ENCODE assay signal across 9 mouse cellular contexts in the genomic region with DNA sequence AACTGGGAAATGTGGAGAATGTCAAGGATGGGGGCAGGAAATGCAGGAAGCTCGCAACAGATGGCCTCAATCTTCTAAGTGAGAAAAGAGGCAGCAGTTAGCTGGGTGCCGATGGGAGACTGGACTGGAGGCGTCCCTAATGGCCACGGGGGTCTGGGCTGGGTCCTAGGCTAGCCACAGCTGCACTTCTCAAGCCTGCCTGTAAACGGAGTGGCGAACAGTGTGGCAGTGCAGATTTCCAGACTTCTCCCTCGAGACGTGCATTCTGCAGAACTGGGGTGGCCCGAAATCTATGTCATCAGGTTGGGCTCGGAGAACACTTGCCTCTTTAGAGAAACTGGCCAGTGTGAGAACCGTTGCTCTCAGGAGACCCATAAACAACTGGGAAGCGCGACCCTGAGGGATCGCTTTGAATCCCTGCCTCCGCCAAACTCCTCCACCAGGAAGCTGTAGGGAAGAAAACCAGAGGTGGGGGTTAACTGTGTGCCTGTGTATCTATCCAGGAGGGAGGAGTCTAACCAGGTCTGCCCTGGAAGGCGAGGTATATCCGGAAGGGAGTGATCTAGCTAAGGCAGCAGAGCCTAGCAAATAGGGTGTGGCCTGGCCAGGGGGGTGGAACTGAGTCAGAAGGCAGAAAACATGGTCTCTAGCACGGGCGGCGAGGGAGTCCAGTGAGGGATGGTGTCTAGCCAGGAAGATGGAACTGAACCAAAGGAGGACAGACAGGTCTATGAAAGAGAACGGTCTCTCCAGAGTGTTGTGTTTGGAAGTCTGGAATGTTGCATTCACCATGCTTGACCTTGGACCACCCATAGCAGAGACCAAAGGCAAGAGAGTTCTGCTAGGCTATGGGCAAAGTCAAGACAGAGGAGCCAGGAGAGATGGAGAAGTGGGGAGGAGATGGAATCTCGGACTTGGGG.
DNase-seq lines count a peak whose midpoint lies in the region; ATAC-seq and TF ChIP-seq lines count a peak whose summit lies in the region.
"Had no signal": no experiment of that assay in that cellular context is flagged by ENCODE, and none has a peak within 500 bp of the region (broad histone marks: within the 10 kb centered on the region; RNA-seq: fewer than 3 reads in every experiment).

No protein-coding gene starts in this region.

- peak overlapping the region; percentile 51 for H3K4me2 ChIP-seq in midbrain, embryonic 14.5 days (ENCODE audit: low read length)

- H3K36me3 ChIP-seq in heart, adult 2 months (ENCODE audit: control insufficient read depth, insufficient read depth, low read length) = no peaks in the 10 kb centered on the region
- no peaks in the 10 kb centered on the region for H3K36me3 ChIP-seq in midbrain, embryonic 14.5 days (ENCODE audit: control insufficient read depth, insufficient read depth, low read length)

- peaks cover 3% of the 10 kb centered on the region; the same call in 1 of the 2 replicates for H3K4me1 ChIP-seq in cerebellum, adult 2 months (ENCODE audit: control insufficient read depth, insufficient read depth, low read length)
- peaks cover 25% of the 10 kb centered on the region for H3K4me1 ChIP-seq in heart, adult 2 months (ENCODE audit: control insufficient read depth, insufficient read depth, low read length)
- H3K4me1 ChIP-seq in midbrain, embryonic 14.5 days (ENCODE audit: control insufficient read depth, insufficient read depth, low read length) = peaks cover 17% of the 10 kb centered on the region

- intact Hi-C loops in heart, adult 2 months (cut with DNase I) = loop anchor here (5.0 kb wide), 1 partner anchor 490 kb away; no protein-coding TSS in a partner anchor

- no peak for TF ChIP-seq EP300 in heart, adult 2 months (IDR thresholded peaks at IDR 0.05; ENCODE audit: insufficient read depth, low read depth, low read length)

- 0 out of 2 replicates have a peak, but pooled peaks have one; percentile 43 for ATAC-seq in midbrain, embryonic 14.5 days (ENCODE audit: low FRiP score, low TSS enrichment)

- H3K27ac ChIP-seq in cerebellum, adult 2 months (ENCODE audit: insufficient read depth, low read length) = no peak overlapping the region
- H3K27ac ChIP-seq in heart, adult 2 months = peak overlapping the region; percentile 80
- no peak overlapping the region for H3K27ac ChIP-seq in midbrain, embryonic 14.5 days (replicated peaks; ENCODE audit: low read depth, low read length)

- WGBS in cerebellum, adult 2 months = 12% methylated on average over 22 of the region's 22 CpGs
- 11% methylated on average over 22 of the region's 22 CpGs for WGBS in heart, adult 2 months
- 5% methylated on average over 22 of the region's 22 CpGs for WGBS in midbrain, embryonic 14.5 days

- H3K4me3 ChIP-seq in cerebellum, adult 2 months (replicated peaks; ENCODE audit: insufficient read depth, low read depth, low read length) = peak overlapping the region; percentile 27
- peak overlapping the region; percentile 9 for H3K4me3 ChIP-seq in heart, adult 2 months
- H3K4me3 ChIP-seq in midbrain, embryonic 14.5 days (replicated peaks; ENCODE audit: low read depth, low read length) = peak overlapping the region; percentile 22

- no peaks in the 10 kb centered on the region for H3K79me2 ChIP-seq in heart, adult 2 months (replicated peaks; ENCODE audit: control insufficient read depth, insufficient read depth, low read length)

- DNase-seq in cerebellum, adult 2 months = peak; percentile 24 to 28
- DNase-seq in cerebellum, adult 9-10 months = no peak
- DNase-seq in embryo, embryonic 11 days = peak; percentile 68
- peak; percentile 75 to 82 for DNase-seq in heart, adult 2 months
- DNase-seq in kidney, adult 11 months = peak; percentile 71
- peak; percentile 67 for DNase-seq in liver
- peak; percentile 49 for DNase-seq in midbrain, embryonic 14.5 days
- DNase-seq in spleen, postnatal 14 days (ENCODE audit: low spot score in 2 of 2) = peak; percentile 40 to 55

- H3K27me3 ChIP-seq in cerebellum, adult 2 months (ENCODE audit: control insufficient read depth, insufficient read depth, low read length) = no peaks in the 10 kb centered on the region
- H3K27me3 ChIP-seq in heart, adult 2 months (ENCODE audit: control insufficient read depth, insufficient read depth, low read length) = no peaks in the 10 kb centered on the region
- peaks cover 6% of the 10 kb centered on the region; the same call in 1 of the 2 replicates for H3K27me3 ChIP-seq in midbrain, embryonic 14.5 days (ENCODE audit: control insufficient read depth, insufficient read depth, low read length)
- H3K27me3 ChIP-seq: CH12.LX had no signal

- H3K9ac ChIP-seq in heart, adult 2 months (ENCODE audit: low read depth, low read length) = peak overlapping the region; percentile 43
- H3K9ac ChIP-seq in midbrain, embryonic 14.5 days (replicated peaks; ENCODE audit: low read length) = 0 out of 2 replicates have a peak overlapping the region, but pooled peaks have one; percentile 14

- TF ChIP-seq POLR2A in cerebellum, adult 2 months (IDR thresholded peaks at IDR 0.05; ENCODE audit: borderline replicate concordance, insufficient read depth, low read length) = no peak
- TF ChIP-seq POLR2A in heart, adult 2 months (IDR thresholded peaks at IDR 0.05; ENCODE audit: insufficient read depth, low read depth, low read length) = peak; percentile 57

- TF ChIP-seq CTCF in cerebellum, adult 2 months (IDR thresholded peaks at IDR 0.05; ENCODE audit: borderline replicate concordance, insufficient read depth, low read depth, low read length) = no peak
- TF ChIP-seq CTCF in heart, adult 2 months (IDR thresholded peaks at IDR 0.05) = peak; percentile 44

- no peaks in the 10 kb centered on the region for H3K9me3 ChIP-seq in midbrain, embryonic 14.5 days (ENCODE audit: control insufficient read depth, low read length)
